Mouse (Mus musculus) c-Kit-negative CD71-positive TER-119-positive erythroid progenitor cells, embryonic 14.5 days (primary cell): ENCODE measurements around the gene Tecpr2.
"Not testable (repeated sequence)": the region's sequence is repeated elsewhere in the genome, so short reads cannot be mapped to it uniquely, and the experiment has no call there.

Experiments
- DNase-seq: peaks from one replicate; pipeline ENCODE4 v3.0.0-alpha.2; 2013; ENCODE audit warnings: low read depth, low spot score

Tecpr2 gene

DNA sequence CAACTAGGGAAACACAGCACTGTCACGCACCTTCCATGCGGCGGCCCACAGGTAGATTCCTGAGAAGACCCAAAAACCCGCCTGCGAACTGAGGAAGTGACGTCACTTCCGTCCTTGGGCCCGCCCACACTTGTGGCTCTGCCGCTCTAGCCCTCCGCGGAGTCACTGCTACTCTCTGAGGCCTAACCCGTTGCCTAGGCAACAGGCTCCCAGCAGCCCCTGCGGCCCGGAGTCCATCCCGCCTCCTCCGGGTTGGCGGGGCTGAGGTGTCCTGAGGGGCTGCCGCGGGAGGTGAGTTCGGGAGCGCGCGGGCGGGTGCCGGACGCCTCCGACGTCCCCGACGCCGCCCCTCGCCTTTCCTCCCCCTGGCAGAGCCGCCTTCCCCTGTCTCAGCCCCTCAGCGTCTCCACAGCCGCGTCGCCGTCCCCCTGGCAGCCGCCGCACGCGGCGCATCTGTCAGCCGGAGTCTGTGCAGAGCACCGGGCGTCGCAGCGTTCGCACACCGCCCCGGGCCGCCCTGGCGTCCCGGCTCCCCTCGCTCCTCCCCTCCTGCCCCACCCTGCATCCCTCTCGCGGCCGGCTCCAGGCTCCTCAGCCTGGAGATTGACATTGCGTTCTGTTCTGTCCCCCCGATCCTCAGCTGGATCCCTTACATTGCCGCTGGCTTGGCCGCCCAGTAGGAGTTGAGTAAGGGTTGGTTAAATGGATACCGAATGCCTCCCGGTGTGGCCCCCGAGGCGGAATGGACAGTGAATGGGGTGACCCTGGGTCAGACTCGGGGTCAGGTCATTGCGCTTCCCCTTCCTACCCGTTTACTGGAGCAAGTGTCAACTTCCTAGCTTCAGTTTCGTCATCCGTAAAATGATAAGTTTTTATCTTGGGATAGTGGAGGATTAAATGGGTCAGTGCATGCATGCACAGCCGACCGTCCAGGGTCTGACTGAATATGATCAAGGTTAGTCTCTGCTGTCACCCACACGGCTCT is at the start of gene Tecpr2, which contains the start of gene Cinp:
Gene Tecpr2 (plus strand): TSS at position 229 of the 985 bp plus-strand sequence.
Gene Cinp (minus strand): TSS at position 110 of the 985 bp plus-strand sequence.
- DNase-seq, result peak; percentile 97

- peak; percentile 86 for DNase-seq
Observed at GRCm38 (mm10) chr12:110840348-110841198, 48.5 kb upstream of the Tecpr2 start, which contains the start of gene Mok. Mok (minus strand) TSS chr12:110840939.

DNA sequence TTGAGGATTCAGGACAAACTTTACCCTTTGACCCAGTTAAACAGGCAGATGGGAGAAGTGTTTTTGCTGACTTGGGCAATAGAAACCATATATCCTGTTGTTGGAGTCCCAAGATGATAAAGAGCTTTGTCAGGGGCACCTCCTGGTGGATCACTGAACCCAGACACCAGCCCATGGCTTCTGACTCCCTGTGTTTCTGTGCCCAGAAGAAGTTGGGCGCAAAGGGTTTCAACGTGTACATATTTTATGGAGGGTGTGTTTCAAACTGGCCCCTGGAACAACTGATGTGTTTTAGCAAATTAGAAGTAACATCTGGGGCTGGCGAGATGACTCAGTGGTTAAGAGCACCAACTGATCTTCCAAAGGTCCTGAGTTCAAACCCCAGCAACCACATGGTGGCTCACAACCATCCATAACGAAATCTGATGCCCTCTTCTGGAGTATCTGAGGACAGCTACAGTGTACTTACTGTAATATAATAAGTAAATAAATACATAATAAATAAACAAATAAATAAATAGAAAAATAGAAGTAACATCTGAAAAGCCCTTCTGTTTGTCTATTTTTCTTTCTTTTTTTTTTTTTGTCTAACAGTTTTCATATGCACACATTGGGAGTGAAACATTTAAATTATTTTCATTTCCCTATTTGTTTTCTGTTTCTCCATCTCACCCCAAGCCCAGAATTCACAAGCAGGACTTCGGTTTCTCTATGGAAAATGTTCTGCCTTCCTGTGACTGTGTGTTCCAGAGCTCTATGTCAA is 47.2 kb upstream of the Tecpr2 start:
- DNase-seq, result no peak

DNA sequence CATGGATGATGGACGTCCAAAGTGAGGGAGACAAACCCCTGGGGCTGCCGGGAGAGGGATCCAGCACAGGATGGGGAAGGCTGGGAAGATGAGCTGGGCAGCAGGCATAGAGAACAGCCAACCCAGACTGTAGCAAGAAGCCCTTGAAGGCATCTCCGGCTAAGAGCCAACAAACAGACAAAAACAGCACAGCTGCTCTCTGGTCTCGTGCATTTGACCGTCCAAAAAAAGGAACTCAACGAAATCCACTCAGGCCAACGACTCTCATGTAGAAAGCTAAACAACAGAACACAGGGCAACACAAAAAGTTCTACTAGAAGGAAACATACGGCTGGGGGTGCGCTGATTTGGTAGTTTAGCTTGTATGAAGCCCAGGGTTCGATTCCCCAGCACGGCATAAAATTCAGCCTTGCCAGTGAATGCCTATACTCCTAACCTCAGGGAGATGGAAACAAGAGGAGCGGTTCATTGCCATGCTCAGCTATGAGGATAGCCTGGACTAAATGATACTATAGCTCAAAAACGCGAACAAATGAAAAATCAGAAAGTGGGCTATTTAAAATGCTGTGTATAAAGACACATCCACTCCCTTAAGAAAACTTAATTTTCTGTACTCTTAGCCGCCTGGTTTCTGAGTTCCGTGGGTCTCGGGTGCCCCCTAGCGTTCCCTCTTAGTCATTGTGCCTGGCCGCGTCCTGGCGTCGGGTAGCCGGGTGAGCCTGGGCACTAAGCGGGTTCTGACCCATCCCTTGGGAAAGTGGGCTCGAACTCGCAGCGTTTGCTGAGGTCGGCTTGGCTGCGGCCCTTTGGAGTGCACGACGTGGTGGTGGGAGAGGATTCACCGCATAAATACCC is 45.6 kb upstream of the Tecpr2 start:
- peak; percentile 80 for DNase-seq

- peak; percentile 33 for DNase-seq
Observed at GRCm38 (mm10) chr12:110844227-110845130, 44.6 kb upstream of the Tecpr2 start.

GRCm38 (mm10) chr12:110845131-110845880 is 43.8 kb upstream of the Tecpr2 start:
- DNase-seq, result peak; percentile 96

DNA sequence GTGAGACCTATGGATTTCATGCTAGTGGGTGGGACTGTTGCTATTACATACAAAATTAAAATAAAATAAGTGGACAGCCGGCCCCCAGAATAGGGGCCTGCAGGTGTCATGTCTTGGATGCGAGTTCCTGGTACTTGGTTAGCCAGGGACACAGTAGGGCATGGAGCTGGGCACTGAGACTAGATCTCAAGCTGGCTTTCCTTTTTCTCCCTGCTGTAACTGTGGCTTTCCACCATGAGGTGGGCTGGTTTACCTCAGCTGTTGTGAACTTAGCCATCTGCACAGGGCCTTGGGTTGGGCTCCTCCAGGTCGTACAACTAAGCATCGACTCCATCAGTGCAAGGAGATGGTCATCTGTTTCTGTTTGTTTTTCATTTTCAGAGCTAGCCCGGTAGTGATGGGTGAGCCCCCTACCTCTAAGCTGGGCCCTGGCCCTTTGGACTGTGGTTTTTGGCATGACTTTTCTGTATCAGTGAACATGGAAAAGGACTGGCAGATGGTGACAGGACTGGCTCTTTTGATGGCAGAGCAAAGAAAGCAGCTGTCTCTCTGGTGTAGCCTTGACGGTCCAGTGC is 42.8 kb upstream of the Tecpr2 start:
- DNase-seq, result no peak

DNA sequence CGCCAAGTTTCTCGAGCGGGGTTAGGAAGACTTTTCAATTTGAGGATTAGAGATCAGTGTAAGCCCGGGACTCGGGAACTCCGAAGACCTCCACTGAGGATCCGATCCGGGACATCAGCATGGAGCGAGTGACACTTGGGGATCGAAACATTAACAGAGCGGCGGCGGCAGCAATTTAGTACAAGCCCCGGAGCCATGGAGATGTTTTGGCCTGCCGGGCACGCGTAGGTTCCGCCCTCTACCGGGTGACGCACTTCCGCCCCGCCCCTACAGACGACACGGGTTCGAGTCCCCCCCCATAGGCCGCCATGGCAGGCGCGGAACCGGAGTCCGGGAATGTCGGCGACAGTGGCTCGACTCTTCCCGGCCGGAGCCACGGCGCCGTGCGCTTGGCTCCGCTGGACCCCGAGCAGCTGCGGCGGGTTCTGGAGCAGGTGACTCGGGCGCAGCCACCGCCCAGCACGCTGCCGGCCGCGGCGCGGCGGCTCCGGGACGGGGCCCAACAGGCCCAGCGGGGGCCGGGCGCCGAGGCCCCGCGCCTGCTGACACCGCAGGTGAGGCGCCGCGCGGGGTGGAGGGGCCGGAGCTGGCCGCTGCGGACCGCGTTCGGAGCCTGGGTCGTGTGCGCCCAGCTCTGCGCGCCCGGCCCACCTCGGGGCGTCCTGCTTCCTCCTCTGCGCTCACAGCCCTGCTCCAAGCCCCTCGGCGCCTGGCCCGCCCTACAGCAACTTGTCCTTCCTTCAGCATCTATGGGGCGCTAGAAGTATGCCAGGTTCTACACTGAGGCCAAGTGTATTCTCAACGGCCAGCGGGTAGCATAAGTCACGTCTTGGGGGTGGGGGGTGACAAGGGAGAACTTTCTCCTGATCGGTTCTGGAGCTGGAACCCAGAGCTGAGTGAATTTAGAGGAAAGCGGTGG is 38.8 kb upstream of the Tecpr2 start, which contains the start of gene Zfp839:
Gene Zfp839 (plus strand): TSS at position 244 of the 919 bp plus-strand sequence.
- DNase-seq, result peak; percentile 50

GRCm38 (mm10) chr12:110850929-110851256 is 38.2 kb upstream of the Tecpr2 start:
- no peak for DNase-seq

DNA sequence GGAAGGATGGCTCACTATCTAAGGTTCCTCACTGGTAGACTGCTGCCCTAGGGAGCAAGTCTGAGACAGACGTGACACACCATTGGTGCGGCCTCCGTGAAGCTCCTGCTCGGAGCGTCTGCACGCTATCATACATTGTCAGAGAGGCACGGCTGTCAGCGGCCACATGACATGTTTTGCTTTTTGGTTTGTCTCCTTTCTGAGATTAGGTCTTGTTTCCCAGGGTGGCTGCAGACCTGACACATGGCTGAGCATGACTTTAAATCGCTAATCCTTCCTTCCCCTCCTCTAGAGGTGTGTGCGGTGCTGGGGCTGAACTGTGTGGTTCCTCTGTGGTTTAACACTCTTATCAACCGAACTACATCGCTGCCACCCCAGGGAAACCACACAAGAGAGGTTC is 37.6 kb upstream of the Tecpr2 start:
- no peak for DNase-seq

DNA sequence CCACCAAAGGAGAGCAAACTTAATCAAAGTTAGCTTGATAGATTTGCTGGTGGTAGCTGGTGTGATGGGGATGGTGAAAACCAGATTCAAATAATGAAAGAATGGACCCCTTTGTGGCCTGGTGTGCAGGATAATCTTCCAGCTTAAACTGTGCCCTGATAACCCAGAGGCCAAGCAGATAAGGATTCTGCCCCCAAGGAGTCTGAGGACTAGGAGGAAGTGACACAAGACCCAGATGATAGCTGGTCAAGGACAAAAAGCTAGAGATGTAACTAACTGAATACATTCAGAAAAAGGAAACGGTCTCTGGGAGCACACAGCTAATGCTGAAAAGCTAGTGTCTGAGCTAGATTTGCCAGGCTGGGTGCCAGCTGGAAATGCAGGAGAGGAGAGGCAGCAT is 37.1 kb upstream of the Tecpr2 start:
- DNase-seq, result no peak

GRCm38 (mm10) chr12:110854786-110855737 is 34.0 kb upstream of the Tecpr2 start:
- no peak for DNase-seq

DNA sequence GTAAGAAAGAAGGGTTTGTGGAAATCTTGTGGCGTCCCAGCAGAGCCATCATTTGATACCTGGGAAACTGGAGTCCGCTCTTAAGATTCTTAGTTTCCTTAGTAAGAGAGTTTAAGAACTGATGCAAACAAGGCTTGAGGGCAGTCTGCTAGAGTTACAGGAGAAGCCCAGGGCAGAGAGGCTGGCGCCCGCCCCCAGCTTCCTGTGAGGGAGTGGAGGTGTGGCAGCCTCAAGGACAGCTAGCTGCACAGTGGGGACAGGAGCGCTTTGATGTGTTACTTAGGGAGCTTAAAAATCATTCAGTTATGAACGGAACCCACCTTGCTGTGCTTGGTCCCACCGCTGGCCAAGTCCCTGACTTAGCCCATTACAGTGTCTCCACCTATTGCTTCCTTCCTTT is 31.9 kb upstream of the Tecpr2 start:
- DNase-seq, result no peak

DNA sequence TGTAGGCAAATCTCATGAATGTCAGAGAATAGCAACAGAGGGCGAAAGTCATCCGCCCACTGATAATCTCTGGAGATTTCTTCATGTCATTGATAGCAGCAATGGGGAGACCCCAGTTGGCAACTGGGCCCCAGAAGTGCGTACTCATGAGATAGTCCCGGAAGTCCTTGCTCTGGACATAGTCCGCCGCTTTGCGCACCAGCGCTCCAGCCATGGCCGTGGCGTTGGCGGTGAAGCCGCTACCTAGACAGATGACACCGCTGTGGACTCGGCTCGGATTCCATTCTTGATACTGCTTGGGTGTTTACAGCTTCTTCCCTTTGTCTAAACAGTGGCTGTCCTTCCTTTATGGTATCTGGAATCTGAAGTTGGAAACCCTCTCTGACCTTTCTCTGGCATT is 30.4 kb upstream of the Tecpr2 start:
- DNase-seq, result not testable (repeated sequence)

GRCm38 (mm10) chr12:110860293-110860692 is 28.8 kb upstream of the Tecpr2 start:
- no peak for DNase-seq

GRCm38 (mm10) chr12:110861256-110861655 is 27.8 kb upstream of the Tecpr2 start:
- no peak for DNase-seq
